Mouse (Mus musculus): ENCODE measurements at regions not wholly inside any gene's neighbourhood (a gene's known extent, or its start where the extent isn't known, plus 50 kb on each side); places are given as distances from the start of the nearest gene placed in this dataset.

DNA sequence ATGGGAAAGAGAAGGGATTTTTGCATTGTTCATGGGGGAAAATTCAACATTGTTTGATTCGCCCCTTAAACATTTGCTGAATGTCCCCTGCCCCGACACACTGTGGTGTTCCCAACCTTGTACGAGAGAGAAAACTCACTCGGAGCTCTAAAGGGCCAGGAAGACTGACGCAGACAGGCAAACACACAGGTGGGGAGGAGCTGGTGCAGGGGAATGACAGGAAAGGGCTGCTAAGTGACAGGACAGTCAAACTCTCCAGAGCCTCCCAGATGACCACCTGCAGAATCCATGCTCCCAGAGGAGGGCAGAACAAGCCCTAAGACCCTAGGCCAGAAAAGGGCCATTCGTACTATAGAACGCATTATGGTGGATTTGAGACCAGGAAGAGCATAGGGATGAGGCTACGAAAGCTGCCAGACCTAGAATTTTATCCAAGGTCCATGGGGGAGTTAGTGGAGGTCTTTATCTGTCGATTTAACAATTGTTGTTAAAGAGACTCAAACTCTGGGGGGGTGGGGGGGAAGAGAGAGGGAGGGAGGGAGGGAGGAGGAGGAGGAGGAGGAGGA lies 94.6 kb upstream of the Pabpc6 start:
- DNase-seq (ENCODE audit: low spot score in 2 of 2), result no peak

DNA sequence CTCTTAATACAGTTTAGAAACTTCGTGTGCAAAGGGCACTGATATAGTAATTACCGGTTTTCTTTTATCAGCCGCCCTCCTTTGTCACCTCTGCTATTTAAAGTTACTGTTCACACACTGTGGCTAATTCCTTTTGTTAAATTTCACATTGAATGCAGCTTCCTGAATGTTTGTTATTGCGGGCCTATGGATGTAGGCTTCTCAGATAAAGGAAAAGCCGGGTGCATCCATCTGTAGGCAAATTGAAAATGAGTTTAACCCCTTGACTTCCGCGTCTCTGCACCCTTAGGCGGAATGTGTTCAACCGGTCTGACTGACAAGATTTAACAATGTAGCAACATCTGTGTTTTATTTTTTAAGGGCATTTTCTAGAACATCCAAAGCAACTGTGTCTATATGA lies 93.6 kb upstream of the Pabpc6 start:
- no peak for DNase-seq (ENCODE audit: low spot score in 2 of 2)

DNA sequence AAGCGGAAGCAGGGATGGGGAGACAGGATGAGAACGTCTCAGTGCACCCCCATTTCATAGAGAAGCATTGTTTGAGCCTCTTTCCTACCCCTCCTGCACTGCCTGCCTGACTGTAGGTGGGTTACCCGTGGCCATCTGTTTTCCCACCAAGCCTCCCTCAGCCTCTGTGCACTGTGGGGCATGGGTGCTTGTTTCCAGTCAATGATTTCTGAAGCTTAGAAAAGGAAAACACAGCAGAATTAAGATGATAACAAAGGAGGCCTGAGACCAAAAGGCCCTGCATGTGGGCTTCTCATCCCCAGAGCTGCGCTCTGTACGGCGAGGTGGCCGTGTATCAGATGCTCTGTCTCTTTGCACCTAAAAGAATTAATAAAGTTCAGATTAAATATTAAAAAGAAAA lies 92.9 kb upstream of the Pabpc6 start:
- no peak for DNase-seq (ENCODE audit: low spot score in 2 of 2)

DNA sequence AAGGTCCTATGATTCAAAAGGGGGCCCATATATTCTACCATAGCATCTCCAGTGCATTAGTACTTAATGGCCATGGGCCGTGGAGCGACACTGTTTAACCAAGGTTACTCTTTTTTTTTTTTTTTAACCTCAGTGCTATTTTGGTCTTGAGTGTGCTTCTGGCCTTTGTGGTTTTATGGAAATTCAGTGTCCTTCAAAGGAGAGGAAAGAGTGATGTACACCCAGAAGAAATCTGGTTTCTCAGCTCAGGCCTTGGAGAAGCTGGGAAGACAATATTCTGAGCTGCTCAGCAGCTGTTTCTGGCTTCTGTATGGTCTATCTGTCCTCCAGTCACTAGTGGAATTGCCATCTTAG lies 91.2 kb upstream of the Pabpc6 start:
- no peak for DNase-seq (ENCODE audit: low spot score in 2 of 2)

DNA sequence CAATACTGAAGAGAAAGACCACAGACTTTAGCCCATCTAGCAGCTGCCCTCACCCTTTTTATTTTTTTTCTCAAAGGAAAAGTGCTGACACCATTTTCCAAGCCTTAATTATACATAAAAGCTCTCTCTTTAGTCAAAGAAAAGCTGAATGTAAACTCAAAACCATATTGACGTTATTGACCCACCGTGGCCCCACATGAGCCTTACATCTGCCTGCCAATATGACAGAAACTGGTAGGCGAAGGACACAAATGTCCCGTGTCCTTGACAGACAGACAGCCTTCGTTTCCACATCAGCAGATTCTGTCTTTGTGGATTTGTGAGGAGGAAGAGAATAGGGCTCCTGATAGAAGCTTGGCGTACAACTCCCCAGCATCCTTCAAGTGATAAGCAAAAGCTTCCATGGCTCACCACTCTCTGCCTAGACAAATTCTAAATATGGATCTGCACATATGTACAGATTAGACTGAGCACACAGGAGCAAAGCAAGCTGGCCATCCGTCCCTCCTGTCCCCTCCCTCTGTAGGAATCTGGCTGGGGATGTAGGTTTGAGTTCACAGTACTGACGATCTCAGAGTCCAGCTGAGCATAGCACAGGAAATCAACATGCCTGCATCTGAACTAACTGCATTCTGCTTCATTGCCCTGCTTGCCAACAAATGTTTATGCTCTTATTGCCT lies 90.6 kb upstream of the Pabpc6 start:
- DNase-seq (ENCODE audit: low spot score in 2 of 2), result no peak

DNA sequence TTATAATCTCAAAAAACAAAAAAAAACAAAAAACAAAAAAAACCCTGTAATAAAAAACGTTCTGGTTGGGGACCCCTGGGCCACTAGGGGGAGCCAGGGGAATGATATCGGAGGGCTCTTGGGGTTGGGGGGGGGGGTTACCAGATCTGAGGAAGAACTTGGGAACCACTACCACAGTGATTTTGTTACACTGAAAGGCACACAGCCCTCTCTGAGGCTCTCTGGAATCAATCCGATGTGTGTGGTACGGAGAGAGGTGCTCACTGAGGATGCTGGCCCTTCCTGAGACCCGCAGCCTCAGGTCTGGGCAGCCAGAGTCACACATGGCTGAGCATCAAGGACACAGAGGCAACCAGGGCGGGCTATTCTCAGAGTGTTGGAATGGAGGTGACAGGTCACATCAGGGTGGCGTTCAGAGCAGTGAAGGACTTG lies 89.9 kb upstream of the Pabpc6 start:
- DNase-seq (ENCODE audit: low spot score in 2 of 2), result peak in 1 of 2 experiments; percentile 36

DNA sequence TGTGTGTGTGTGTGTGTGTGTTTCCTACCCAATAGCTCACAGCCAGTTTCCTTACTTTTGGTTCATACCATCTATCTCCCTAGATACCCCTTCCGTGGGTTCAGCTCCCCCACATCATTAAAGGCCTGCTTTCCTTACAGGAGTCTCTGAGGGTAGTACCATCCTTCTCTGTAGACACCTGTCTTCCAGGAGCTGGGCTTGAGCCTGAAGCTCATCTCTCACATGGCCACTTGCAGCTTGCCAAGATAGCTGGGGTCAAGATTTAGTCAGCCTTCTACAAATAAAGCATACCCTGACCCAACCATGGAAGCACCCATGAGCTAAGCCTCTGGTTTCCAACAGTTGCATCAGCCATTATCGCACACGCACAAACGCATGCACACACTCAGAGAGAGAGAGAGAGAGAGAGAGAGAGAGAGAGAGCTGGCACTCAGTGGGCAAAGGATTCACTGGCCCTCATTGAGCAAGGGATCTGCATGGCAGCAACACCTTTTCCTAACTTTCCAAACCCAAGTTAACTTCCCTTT lies 88.3 kb upstream of the Pabpc6 start:
- DNase-seq (ENCODE audit: low spot score in 2 of 2), result no peak

DNA sequence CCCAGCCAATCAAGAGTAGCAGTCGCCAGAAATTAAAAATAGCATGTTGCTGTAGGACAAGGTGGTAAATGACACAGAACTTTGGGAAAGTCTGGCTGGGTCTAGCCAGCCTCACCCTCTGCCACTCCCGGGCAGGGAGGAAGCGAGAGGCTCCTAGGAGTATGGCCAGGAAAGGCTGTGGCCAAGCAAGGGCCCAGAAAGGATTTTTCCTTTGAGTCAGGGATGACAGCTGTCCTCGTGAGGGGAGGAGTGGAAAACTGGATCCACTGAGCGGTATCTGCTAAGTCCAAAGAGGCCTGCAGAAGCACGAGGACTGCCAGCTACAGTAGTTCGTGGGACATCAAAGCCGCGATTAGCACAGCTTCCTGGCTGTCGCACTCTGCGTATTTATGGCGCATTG lies 87.2 kb upstream of the Pabpc6 start:
- DNase-seq (ENCODE audit: low spot score in 2 of 2), result no peak

DNA sequence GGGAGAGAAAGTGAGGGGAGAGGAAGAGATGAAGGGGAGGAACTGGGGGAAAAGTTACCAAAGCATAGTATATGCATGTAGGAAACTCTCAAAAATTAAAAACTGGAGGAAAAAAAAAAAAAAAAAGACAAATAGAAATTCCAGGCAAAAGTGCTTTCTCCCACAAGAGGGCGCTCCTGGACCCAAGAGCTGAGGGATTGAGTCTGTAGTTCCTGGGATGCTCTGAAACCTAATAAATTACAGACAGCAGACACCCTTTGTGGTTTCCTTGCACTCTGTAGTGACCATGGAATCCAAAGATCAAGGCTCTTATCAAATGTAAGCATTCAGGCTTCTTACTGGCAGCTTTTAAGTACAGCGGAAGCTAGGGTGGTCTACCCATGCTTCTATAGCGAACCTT lies 86.7 kb upstream of the Pabpc6 start:
- peak in 1 of 2 experiments; percentile 53 for DNase-seq (ENCODE audit: low spot score in 2 of 2)

DNA sequence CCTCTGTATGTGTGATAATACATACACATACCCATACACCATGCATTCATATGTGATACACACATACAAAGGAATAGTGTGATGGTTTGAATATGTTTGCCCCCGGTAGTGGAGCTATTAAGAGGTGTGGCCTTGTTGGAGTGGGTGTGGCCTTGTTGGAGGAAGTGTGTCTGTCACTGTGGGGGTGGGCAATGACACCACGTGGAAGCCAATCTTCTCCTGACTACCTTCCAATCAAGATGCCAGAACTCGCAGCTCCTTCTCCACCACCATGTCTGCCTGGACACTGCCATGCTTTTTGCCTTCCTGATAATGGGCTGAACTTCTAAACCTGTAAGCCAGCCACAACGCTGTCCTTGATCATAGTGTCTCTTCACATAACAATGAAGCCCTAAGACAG lies 86.1 kb upstream of the Pabpc6 start:
- DNase-seq (ENCODE audit: low spot score in 2 of 2), result no peak

DNA sequence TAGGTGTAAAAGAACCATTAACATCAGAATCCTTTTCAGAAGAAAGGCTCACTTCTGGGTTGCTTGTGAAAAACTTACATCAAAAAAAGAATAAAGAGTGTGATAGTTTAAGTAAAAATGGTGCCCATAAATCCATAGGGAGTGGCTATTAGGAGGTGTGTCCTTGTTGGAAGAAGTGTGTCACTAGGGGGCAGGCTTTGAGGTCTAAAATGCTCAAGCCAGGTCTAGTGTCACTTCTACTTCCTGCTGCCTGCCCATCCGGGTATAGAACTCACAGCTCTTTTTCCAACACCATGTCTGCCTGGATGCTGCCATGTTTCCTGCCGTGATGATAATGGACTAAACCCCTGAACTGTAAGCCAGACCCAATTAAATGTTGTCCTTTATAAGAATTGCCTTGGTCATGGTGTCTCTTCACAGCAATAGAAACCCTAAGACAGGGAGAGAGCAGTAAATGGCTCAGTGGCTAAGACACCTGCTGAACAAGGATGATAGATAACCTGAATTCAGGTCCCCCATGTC lies 85.4 kb upstream of the Pabpc6 start:
- DNase-seq (ENCODE audit: low spot score in 2 of 2), result no peak

DNA sequence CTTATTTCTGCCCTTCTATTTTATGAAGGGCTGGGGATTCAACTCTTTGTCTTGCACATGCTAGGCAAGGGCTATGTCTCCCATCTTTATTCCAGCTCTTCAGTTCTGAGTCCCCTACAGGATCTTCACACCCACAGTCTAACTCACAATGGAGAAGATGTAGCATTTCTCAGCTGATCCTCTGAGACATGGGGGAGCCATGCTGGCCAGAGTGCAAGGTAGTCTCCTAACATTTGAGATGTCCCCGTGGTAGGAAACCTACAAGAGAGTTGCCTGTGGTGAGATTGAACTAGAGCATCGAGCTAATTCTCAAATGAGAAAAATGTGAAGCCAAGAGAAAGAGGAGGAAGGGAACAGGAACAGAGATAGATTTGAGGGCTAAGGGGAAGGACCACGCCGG lies 83.3 kb upstream of the Pabpc6 start:
- no peak for DNase-seq (ENCODE audit: low spot score in 2 of 2)

DNA sequence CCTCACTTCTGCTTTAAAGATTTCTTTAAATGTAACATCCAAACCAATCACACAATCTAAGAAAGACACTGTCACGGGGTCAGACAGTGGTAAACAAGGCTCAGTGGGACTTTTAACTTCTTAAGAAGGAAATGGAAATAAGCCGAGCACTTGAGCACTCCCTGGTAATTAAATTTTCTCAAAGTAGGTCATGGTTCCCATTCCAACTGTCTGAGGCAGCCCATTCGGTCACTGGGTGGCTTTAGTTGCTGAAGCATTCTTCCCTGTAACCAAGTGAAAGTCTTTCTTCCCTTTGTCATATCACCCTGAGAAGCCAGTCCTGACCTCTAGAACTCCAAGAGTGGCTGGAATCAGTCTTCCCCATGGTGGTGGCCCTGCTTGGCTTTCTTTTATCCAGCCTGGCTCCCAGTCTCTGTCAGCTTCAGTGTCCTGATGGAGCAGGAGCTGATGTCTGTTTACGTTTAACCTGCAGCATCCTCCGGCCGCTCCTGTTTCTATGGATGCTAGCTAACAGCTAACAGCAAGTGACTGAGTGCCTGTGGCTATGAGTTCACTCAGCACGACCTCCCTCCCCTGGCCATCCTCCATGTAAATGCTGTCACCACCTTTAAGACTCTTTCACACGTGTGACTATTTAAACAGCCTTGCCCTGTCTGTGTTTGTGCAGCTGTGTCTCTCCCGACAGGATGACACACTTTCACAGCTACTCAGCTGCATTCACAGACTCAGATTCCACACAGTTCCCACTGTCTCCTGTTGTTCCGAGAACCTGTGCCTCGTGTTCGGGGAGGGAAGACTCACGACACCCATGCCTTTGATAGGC lies 82.0 kb upstream of the Pabpc6 start:
- no peak for DNase-seq (ENCODE audit: low spot score in 2 of 2)

DNA sequence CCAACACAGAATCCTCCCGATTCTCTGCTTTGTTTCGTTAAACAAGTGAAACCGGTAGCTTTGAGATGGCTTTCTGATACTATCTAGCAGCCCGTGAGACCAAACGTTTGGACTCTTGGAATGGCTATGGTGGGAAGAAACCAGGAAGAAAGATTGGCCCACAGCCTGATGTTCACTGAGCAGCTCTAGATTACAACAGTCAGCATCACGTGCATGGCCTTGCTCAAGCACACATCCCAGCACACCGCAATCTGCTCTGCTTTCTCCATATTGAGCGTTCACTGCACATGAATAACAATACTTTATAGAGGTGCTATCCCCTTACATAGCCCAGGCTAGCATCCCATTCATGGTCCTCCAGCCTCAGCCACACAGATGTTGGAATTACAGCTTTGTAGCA lies 80.5 kb upstream of the Pabpc6 start:
- no peak for DNase-seq (ENCODE audit: low spot score in 2 of 2)

DNA sequence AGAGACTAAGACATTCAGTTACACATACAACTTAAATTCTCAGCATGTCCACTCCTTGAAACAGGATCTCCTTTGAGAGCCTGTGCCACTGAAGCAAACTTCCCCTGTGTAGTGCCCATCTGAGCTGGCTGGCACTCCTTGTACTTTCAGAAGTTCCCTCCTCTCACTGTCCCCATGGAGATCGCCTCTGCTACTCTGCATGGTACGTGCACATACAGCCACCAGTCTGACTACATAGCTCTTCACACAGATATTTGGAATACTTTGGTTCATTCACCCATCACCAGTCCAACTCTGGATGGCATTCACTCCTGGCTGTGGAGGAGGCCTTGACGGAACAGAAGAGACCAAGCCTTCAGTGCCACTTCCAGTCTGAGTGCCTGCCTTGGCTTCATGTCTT lies 79.8 kb upstream of the Pabpc6 start:
- no peak for DNase-seq (ENCODE audit: low spot score in 2 of 2)

DNA sequence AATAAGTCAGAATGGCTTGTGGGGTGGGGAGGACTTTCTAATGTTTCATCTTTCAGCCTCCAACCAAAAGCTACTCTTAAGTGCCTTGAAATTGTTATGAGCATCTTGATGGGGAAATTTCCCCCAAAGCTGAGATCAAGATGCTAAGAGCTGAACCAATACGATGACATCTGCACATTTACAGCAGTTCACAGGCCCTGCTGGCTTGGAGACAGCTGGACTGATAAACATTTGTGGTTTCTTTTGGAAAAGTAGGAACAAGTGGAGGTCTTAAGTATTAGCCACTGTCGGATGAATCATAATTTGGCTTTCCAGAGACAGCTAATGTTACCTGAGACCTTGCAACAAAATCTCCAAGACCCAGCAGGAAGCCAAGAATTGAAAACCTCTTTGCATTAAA lies 78.4 kb upstream of the Pabpc6 start:
- no peak for DNase-seq (ENCODE audit: low spot score in 2 of 2)

DNA sequence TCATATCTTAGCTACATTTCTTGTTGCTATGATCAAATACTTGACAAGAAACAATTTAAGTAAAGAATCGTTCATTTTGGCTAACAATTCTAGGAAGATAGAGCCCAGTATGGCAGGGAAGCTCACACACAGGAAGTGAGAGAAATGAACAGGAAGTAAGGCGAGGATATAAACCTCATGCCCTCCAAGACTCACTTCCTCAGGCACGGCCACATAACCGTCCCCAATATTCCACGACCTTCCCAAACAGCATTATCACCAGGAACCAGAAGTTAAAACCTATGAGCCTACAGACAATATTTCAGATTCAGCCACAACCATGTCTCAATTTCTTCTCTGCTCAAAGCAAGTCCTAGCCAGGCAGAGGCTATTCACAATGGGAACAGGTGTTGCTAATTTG lies 73.8 kb upstream of the Pabpc6 start:
- no peak for DNase-seq (ENCODE audit: low spot score in 2 of 2)

DNA sequence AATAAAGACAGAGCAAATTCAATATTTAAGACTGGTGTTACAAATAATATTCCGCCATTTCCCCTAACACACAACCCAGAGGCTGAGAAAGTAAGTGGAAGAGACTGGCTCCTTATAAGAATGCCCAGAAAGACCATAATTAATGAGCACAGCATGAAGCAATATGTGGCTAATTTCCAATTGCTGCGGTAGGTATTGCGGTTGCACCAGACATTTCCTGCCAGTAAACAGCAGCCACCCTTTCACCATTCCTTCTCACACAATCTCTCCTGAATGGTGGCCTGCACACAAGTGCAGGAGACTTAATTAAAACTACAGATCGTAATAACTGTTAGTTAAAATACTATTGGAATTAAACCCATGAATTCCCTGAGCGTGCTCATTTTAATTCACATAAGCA lies 71.8 kb upstream of the Pabpc6 start:
- no peak for DNase-seq (ENCODE audit: low spot score in 2 of 2)

DNA sequence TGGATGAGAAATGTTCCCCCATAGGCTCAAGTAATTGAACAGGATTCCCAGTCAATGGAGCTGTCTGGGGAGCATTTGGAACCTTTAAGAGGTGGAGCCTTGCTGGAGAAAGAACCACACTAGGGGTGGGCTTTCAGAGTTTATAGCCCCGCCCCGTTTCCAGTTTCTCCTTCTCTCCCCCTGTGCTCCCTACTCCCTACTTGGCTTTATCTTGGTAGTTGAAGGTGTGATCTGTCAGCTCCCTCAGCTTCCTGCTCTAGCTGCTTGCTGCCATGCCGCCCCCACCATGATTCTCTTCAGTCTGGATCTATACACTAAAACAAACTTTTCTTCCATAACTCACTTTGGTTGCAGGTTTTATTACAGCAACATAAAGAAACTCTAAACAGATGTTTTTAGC lies 59.5 kb upstream of the Pabpc6 start:
- DNase-seq (ENCODE audit: low spot score in 2 of 2), result no peak

DNA sequence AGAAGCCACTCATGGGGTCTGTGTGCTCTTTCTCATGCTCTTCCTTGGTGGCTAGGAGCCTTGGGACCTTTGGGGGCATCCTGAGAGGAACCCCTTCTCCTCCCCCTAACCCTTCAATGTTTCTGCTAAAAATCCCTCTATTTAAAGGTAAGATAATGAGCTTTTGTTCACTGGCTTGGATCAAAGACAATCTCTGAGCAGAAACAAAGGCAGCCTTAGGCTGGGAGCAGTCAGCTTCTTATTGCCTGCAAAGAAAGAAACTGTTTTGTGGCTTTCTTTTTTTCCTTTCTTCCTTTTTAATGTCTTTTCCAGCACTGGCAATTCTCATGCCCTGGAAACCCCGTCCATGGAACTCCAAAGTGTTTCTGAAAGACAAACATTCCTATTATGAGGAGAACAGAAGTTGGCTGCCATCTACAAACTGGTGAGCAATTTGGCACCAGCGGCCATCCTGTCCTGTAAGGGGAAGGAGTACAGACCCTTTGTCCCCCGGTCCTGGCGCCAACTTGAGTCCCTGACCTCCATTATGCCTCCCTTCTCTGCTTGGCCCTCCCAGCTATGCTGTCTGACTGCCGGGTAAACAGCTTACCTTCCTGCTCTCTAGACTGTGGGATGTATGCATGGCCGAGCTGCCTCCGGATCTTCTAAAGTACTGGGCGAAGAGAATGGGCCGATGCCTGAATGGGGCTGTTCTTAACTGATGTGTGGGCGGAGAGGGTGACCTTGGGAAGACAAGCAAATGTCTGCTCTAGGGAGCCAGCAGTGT lies 56.4 kb upstream of the Pabpc6 start:
- peak; percentile 61 to 63 for DNase-seq (ENCODE audit: low spot score in 2 of 2)

DNA sequence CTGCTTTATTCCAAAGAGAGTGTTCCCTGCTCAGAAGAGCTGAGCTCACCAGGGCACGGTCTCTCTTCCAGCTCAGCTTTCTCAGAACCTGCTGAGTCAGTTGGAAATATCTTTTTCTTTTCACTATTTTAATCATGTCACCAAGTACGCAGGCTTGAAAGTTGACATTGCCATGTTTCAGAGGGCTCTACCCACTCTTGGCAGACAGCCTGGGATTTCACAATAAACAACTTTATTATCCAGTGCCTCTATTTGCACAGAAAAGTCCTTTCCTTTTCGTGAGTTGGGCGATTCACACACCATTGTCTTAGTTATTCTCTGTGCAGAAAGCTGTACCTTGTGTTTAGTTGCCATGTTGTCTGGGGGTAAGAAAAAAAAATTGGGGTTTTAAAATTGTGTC lies 54.0 kb upstream of the Pabpc6 start:
- no peak for DNase-seq (ENCODE audit: low spot score in 2 of 2)

DNA sequence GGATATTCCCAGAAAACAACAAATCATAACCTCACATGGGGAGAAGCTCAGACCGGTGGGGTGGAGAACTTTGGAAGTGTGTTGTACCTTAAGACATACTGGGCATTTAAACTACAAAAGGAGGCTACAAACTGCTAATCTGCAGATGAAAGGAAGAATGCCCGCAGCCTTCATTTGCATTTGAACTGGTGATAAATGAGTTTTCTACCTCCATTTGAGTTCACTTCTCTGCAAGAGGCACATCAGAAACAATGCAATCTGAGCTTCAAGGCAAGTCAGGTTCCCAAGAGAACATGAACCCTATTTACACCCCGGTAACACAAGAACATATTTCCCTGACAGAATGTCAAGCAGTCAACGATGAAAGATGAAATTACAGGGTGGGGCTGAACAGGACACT lies 53.2 kb upstream of the Pabpc6 start:
- DNase-seq (ENCODE audit: low spot score in 2 of 2), result no peak

All from frontal cortex, postnatal 10 days (tissue).